Mouse (Mus musculus): ENCODE results near the gene Mtf1. TPM values are rescaled to one million over a fixed set of nuclear protein-coding genes. Genes with fewer than 3 reads are reported as not detected.
A peak's percentile ranks its signal among the peaks of the same experiment; 100 is the strongest.

Mtf1 gene
- polyA plus RNA-seq, 1 experiment from 2014 or later, result 9.1 TPM

DNA sequence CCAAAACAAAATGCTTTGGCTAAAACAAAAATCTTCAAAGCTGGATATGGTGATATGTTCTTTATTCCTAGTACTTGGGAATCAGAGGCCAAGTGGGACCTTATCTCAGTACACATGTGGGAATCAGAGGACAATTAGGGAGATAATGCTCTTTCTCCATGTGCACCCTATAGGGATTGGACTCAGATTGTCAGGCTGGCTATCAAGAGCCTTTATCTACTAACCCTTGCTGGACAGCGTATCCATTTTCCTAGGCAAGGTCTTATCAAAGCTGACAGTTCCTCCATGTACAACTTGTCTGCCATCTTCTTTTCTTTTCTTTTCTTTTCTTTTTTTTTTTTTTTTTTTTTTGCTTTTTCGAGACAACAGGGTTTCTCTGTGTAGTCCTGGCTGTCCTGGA lies 28.5 kb upstream of the Mtf1 start:
- no peak for ATAC-seq
- H3K9me3 ChIP-seq (ENCODE audit: low read length), result no peaks in the 10 kb centered on the region
- H3K4me3 ChIP-seq (ENCODE audit: low read depth, low read length), result no peak overlapping the region
- no peak overlapping the region for H3K9ac ChIP-seq (replicated peaks)
- no peak for DNase-seq
- H3K36me3 ChIP-seq (replicated peaks; ENCODE audit: insufficient read depth, low read length), result peaks cover 9% of the 10 kb centered on the region
- TF ChIP-seq CTCF (IDR thresholded peaks at IDR 0.05; ENCODE audit: low read depth) (no peak), EP300 (IDR thresholded peaks at IDR 0.05; ENCODE audit: low read depth) (no peak; the same call in 1 of the 2 replicates)
- 53% methylated on average over 2 of the region's 2 CpGs for WGBS (ENCODE audit: insufficient replicate concordance)
- H3K4me1 ChIP-seq (ENCODE audit: insufficient read depth), result peaks cover 44% of the 10 kb centered on the region
- no peaks in the 10 kb centered on the region for H3K27me3 ChIP-seq (ENCODE audit: insufficient read depth, low read length)
- H3K27ac ChIP-seq (ENCODE audit: low read depth), result peak overlapping the region; percentile 89
- no peak overlapping the region for H3K4me2 ChIP-seq (ENCODE audit: low read depth, low read length)

- no peak overlapping the region for H3K4me3 ChIP-seq (ENCODE audit: low read depth, low read length)
- H3K4me2 ChIP-seq (ENCODE audit: low read depth, low read length), result peak overlapping the region; percentile 57
- H3K9ac ChIP-seq (replicated peaks), result peak overlapping the region; percentile 31; the same call in 1 of the 2 replicates
- DNase-seq, result peak; percentile 22
- peak overlapping the region; percentile 89 for H3K27ac ChIP-seq (ENCODE audit: low read depth)
- no peaks in the 10 kb centered on the region for H3K27me3 ChIP-seq (ENCODE audit: insufficient read depth, low read length)
- 75% methylated on average over 6 of the region's 6 CpGs for WGBS (ENCODE audit: insufficient replicate concordance)
- TF ChIP-seq CTCF (IDR thresholded peaks at IDR 0.05; ENCODE audit: low read depth) (no peak), EP300 (IDR thresholded peaks at IDR 0.05; ENCODE audit: low read depth) (no peak)
- no peaks in the 10 kb centered on the region for H3K9me3 ChIP-seq (ENCODE audit: low read length)
- peaks cover 39% of the 10 kb centered on the region for H3K4me1 ChIP-seq (ENCODE audit: insufficient read depth)
- peaks cover 15% of the 10 kb centered on the region for H3K36me3 ChIP-seq (replicated peaks; ENCODE audit: insufficient read depth, low read length)
- ATAC-seq, result peak; percentile 60
Observed at GRCm38 (mm10) chr4:124773995-124774394, 27.9 kb upstream of the Mtf1 start.

GRCm38 (mm10) chr4:124774429-124774828 lies 27.5 kb upstream of the Mtf1 start:
- 39% methylated on average over 2 of the region's 2 CpGs for WGBS (ENCODE audit: insufficient replicate concordance)
- peak; percentile 45 for DNase-seq
- H3K9ac ChIP-seq (replicated peaks), result peak overlapping the region; percentile 31; the same call in 1 of the 2 replicates
- no peaks in the 10 kb centered on the region for H3K27me3 ChIP-seq (ENCODE audit: insufficient read depth, low read length)
- H3K4me3 ChIP-seq (ENCODE audit: low read depth, low read length), result no peak overlapping the region
- peaks cover 35% of the 10 kb centered on the region for H3K4me1 ChIP-seq (ENCODE audit: insufficient read depth)
- peak overlapping the region; percentile 57 for H3K4me2 ChIP-seq (ENCODE audit: low read depth, low read length)
- peak; percentile 96 for ATAC-seq
- H3K36me3 ChIP-seq (replicated peaks; ENCODE audit: insufficient read depth, low read length), result peaks cover 18% of the 10 kb centered on the region
- TF ChIP-seq EP300 (IDR thresholded peaks at IDR 0.05; ENCODE audit: low read depth), result peak; percentile 96
- no peak for TF ChIP-seq CTCF (IDR thresholded peaks at IDR 0.05; ENCODE audit: low read depth)
- H3K27ac ChIP-seq (ENCODE audit: low read depth), result peak overlapping the region; percentile 89
- H3K9me3 ChIP-seq (ENCODE audit: low read length), result no peaks in the 10 kb centered on the region

- Histone ChIP-seq H3K4me3 (ENCODE audit: low read depth, low read length) (no peak overlapping the region), H3K9ac (replicated peaks) (no peak overlapping the region), H3K9me3 (ENCODE audit: low read length) (no peaks in the 10 kb centered on the region), H3K4me2 (ENCODE audit: low read depth, low read length) (no peak overlapping the region), H3K27ac (ENCODE audit: low read depth) (no peak overlapping the region), H3K36me3 (replicated peaks; ENCODE audit: insufficient read depth, low read length) (peaks cover 77% of the 10 kb centered on the region), H3K4me1 (ENCODE audit: insufficient read depth) (no peaks in the 10 kb centered on the region), H3K27me3 (ENCODE audit: insufficient read depth, low read length) (no peaks in the 10 kb centered on the region)
- DNase-seq, result no peak
- TF ChIP-seq CTCF (IDR thresholded peaks at IDR 0.05; ENCODE audit: low read depth) (no peak), EP300 (IDR thresholded peaks at IDR 0.05; ENCODE audit: low read depth) (no peak)
- WGBS (ENCODE audit: insufficient replicate concordance), result 86% methylated on average over 7 of the region's 7 CpGs
- no peak for ATAC-seq
Observed at GRCm38 (mm10) chr4:124781361-124781760, 20.5 kb upstream of the Mtf1 start.

GRCm38 (mm10) chr4:124782395-124782794 lies 19.5 kb upstream of the Mtf1 start:
- TF ChIP-seq EP300 (IDR thresholded peaks at IDR 0.05; ENCODE audit: low read depth), result no peak
- no peak for TF ChIP-seq CTCF (IDR thresholded peaks at IDR 0.05; ENCODE audit: low read depth)
- no peaks in the 10 kb centered on the region for H3K4me1 ChIP-seq (ENCODE audit: insufficient read depth)
- peaks cover 83% of the 10 kb centered on the region for H3K36me3 ChIP-seq (replicated peaks; ENCODE audit: insufficient read depth, low read length)
- H3K9ac ChIP-seq (replicated peaks), result no peak overlapping the region
- H3K4me3 ChIP-seq (ENCODE audit: low read depth, low read length), result no peak overlapping the region
- H3K27ac ChIP-seq (ENCODE audit: low read depth), result no peak overlapping the region
- H3K27me3 ChIP-seq (ENCODE audit: insufficient read depth, low read length), result no peaks in the 10 kb centered on the region
- 86% methylated on average over 8 of the region's 8 CpGs for WGBS (ENCODE audit: insufficient replicate concordance)
- DNase-seq (no peak), ATAC-seq (no peak)
- no peaks in the 10 kb centered on the region for H3K9me3 ChIP-seq (ENCODE audit: low read length)
- no peak overlapping the region for H3K4me2 ChIP-seq (ENCODE audit: low read depth, low read length)

DNA sequence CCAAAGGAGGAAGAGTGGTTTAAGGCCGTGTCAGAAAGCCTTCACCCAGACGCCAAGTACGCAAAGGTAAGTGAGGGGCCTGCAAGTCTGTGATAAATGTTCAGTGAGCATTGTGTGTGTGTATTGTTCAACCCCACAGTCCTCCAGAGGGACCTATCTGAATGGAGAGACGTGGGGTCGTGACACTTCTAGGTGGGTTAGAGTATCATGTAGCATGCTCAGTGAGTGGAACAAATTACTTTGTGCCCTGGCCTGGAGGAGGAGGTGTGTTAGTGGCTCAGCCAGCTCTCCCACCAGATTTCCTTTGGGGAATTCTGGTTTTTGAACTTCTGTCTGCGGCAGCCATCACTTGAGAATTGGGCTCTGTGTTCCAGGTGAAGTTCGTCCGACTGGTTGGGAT lies 18.0 kb upstream of the Mtf1 start:
- ATAC-seq (no peak), DNase-seq (no peak)
- H3K4me2 ChIP-seq (ENCODE audit: low read depth, low read length), result no peak overlapping the region
- no peaks in the 10 kb centered on the region for H3K9me3 ChIP-seq (ENCODE audit: low read length)
- peaks cover 83% of the 10 kb centered on the region for H3K36me3 ChIP-seq (replicated peaks; ENCODE audit: insufficient read depth, low read length)
- no peak overlapping the region for H3K9ac ChIP-seq (replicated peaks)
- H3K27me3 ChIP-seq (ENCODE audit: insufficient read depth, low read length), result no peaks in the 10 kb centered on the region
- no peak overlapping the region for H3K4me3 ChIP-seq (ENCODE audit: low read depth, low read length)
- H3K4me1 ChIP-seq (ENCODE audit: insufficient read depth), result no peaks in the 10 kb centered on the region
- H3K27ac ChIP-seq (ENCODE audit: low read depth), result no peak overlapping the region
- TF ChIP-seq EP300 (IDR thresholded peaks at IDR 0.05; ENCODE audit: low read depth), result no peak
- no peak for TF ChIP-seq CTCF (IDR thresholded peaks at IDR 0.05; ENCODE audit: low read depth)
- WGBS (ENCODE audit: insufficient replicate concordance), result 92% methylated on average over 8 of the region's 8 CpGs

DNA sequence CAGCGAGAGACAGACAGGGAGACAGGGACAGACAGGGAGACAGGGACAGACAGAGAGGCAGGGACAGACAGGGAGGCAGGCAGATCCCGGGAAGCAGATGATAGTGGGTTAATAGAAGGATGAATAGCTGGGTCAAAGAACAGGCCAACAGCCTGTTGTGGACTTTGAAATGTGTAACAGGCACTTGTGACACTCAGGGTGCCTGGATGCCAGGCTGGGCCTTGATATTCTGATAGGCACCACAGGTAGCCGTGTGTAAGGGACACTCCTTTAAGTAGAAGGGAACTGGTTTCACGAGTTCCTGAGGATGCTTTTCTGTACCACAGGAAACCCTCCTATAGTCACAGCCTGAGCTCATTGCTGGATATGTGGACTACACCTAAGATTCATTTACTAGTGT lies 11.9 kb upstream of the Mtf1 start:
- Histone ChIP-seq H3K9ac (replicated peaks) (0 out of 2 replicates have a peak overlapping the region, but pooled peaks have one; percentile 16), H3K4me2 (ENCODE audit: low read depth, low read length) (no peak overlapping the region), H3K4me1 (ENCODE audit: insufficient read depth) (no peaks in the 10 kb centered on the region), H3K27ac (ENCODE audit: low read depth) (peak overlapping the region; percentile 62; the same call in 1 of the 2 replicates), H3K4me3 (ENCODE audit: low read depth, low read length) (no peak overlapping the region), H3K27me3 (ENCODE audit: insufficient read depth, low read length) (no peaks in the 10 kb centered on the region), H3K9me3 (ENCODE audit: low read length) (no peaks in the 10 kb centered on the region), H3K36me3 (replicated peaks; ENCODE audit: insufficient read depth, low read length) (peaks cover 92% of the 10 kb centered on the region)
- TF ChIP-seq CTCF (IDR thresholded peaks at IDR 0.05; ENCODE audit: low read depth) (no peak), EP300 (IDR thresholded peaks at IDR 0.05; ENCODE audit: low read depth) (no peak)
- 76% methylated on average over 4 of the region's 4 CpGs for WGBS (ENCODE audit: insufficient replicate concordance)
- DNase-seq (no peak), ATAC-seq (peak; percentile 78)

Measured in liver, postnatal 0 days (tissue).